In genomic region chr6:9107366-9107765, GRCm38 (mm10) we compare ENCODE assay signal across 28 mouse cellular contexts.
DNase-seq lines count a peak whose midpoint lies in the region; ATAC-seq lines count a peak whose summit lies in the region.
"Had no signal": no experiment of that assay in that cellular context is flagged by ENCODE, and none has a peak within 500 bp of the region (broad histone marks: within the 10 kb centered on the region; RNA-seq: fewer than 3 reads in every experiment).

No protein-coding gene starts in this region.

- H3K27ac ChIP-seq in hindbrain, embryonic 16.5 days (ENCODE audit: low read depth, low read length) = no peak overlapping the region
- H3K27ac ChIP-seq: embryonic facial prominence, embryonic 12.5 days; embryonic facial prominence, embryonic 15.5 days; forebrain, embryonic 12.5 days; forebrain, embryonic 15.5 days; heart, adult 2 months; heart, embryonic 10.5 days; heart, embryonic 13.5 days; hindbrain, embryonic 14.5 days had no signal

- no peaks in the 10 kb centered on the region for H3K36me3 ChIP-seq in hindbrain, embryonic 16.5 days (ENCODE audit: control insufficient read depth, insufficient read depth, low read length)
- H3K36me3 ChIP-seq: embryonic facial prominence, embryonic 12.5 days; embryonic facial prominence, embryonic 15.5 days; forebrain, embryonic 12.5 days; forebrain, embryonic 15.5 days; G1E; heart, embryonic 10.5 days; heart, embryonic 13.5 days had no signal

- no peaks in the 10 kb centered on the region for H3K27me3 ChIP-seq in hindbrain, embryonic 16.5 days (replicated peaks; ENCODE audit: control insufficient read depth, insufficient read depth, low read length)
- H3K27me3 ChIP-seq: CH12.LX; embryonic facial prominence, embryonic 12.5 days; embryonic facial prominence, embryonic 15.5 days; forebrain, embryonic 12.5 days; forebrain, embryonic 15.5 days; heart, embryonic 13.5 days had no signal

- no peak for ATAC-seq in hindbrain, embryonic 16.5 days
- ATAC-seq: forebrain, embryonic 15.5 days; Patski had no signal

- no peaks in the 10 kb centered on the region for H3K9me3 ChIP-seq in hindbrain, embryonic 16.5 days (ENCODE audit: control insufficient read depth, low read length)
- H3K9me3 ChIP-seq: embryonic facial prominence, embryonic 12.5 days; embryonic facial prominence, embryonic 15.5 days; forebrain, embryonic 12.5 days; forebrain, embryonic 15.5 days; G1E; heart, embryonic 10.5 days had no signal

- H3K9ac ChIP-seq in hindbrain, embryonic 16.5 days (ENCODE audit: low read depth, low read length) = no peak overlapping the region
- H3K9ac ChIP-seq: embryonic facial prominence, embryonic 12.5 days; embryonic facial prominence, embryonic 15.5 days; forebrain, embryonic 12.5 days; forebrain, embryonic 15.5 days; heart, embryonic 13.5 days; hindbrain, embryonic 14.5 days had no signal

- peak; percentile 12 for DNase-seq in kidney, adult 11 months
- DNase-seq in kidney, postnatal 10 days = no peak
- DNase-seq in kidney, adult 9 months = peak; percentile 58
- DNase-seq in kidney, adult 18-20 months = no peak
- peak; percentile 53 for DNase-seq in adipocyte (ENCODE audit: low spot score)
- peak; percentile 3 for DNase-seq in fat pad, adult 2 months (ENCODE audit: extremely low read depth, low read depth, low spot score)
- DNase-seq: adrenal gland, adult 2 months; adrenal gland, postnatal 25 days; B cell, adult 2 months; cerebellum, adult 11 months; cerebellum, adult 2 months; cerebellum, adult 9-11 months; cerebellum, postnatal 25 days; gastrocnemius, postnatal 25 days; heart, adult 2 months; heart, postnatal 14 days; heart, postnatal 4 days had no signal

- H3K4me2 ChIP-seq in hindbrain, embryonic 16.5 days (ENCODE audit: low read length) = no peak overlapping the region
- H3K4me2 ChIP-seq: embryonic facial prominence, embryonic 12.5 days; embryonic facial prominence, embryonic 15.5 days; forebrain, embryonic 12.5 days; forebrain, embryonic 15.5 days; heart, embryonic 13.5 days; hindbrain, embryonic 14.5 days had no signal

- H3K4me3 ChIP-seq in hindbrain, embryonic 16.5 days (ENCODE audit: low read length) = no peak overlapping the region
- H3K4me3 ChIP-seq: embryonic facial prominence, embryonic 12.5 days; embryonic facial prominence, embryonic 15.5 days; forebrain, embryonic 12.5 days; forebrain, embryonic 15.5 days; heart, adult 2 months; heart, embryonic 10.5 days; heart, embryonic 13.5 days had no signal

- no peaks in the 10 kb centered on the region for H3K4me1 ChIP-seq in hindbrain, embryonic 16.5 days (ENCODE audit: control insufficient read depth, insufficient read depth, low read depth, low read length)
- H3K4me1 ChIP-seq: embryonic facial prominence, embryonic 12.5 days; embryonic facial prominence, embryonic 15.5 days; forebrain, embryonic 12.5 days; forebrain, embryonic 15.5 days; heart, embryonic 10.5 days; heart, embryonic 13.5 days had no signal

Comparison
In these comparisons a context has a peak if more than half of its experiments do, and no peak if none do; other contexts are left out.
1. DNase-seq: peak in kidney, adult 11 months (single experiment), kidney, adult 9 months (single experiment), adipocyte (single experiment) and fat pad, adult 2 months (single experiment); none in kidney, postnatal 10 days (single experiment) and kidney, adult 18-20 months (single experiment).